Mouse (Mus musculus) adrenal gland, postnatal 4 days (tissue): Measurements from ENCODE around the gene Tomm20l. TPM values are rescaled to one million over a fixed set of nuclear protein-coding genes. Genes with fewer than 3 reads are reported as not detected.

ENCODE experiments used
- DNase-seq, 2 experiments: peaks; one replicate each; pipeline ENCODE4 v3.0.0; 2021 to 2022; ENCODE audit warnings: low spot score in 2 of 2, mixed read lengths in 2 of 2
- total RNA-seq, 2 experiments: library from RNA; stranded (reverse); gene quantifications; 2 replicates each; pipeline ENCODE4 v1.2.3; 2021

Gene Tomm20l
- total RNA-seq, 2 experiments from 2014 or later: 5.3 to 7.3 TPM

GRCm38 (mm10) chr12:71149456-71149855 is 38.2 kb downstream of the Tomm20l start:
- no peak for DNase-seq

DNA sequence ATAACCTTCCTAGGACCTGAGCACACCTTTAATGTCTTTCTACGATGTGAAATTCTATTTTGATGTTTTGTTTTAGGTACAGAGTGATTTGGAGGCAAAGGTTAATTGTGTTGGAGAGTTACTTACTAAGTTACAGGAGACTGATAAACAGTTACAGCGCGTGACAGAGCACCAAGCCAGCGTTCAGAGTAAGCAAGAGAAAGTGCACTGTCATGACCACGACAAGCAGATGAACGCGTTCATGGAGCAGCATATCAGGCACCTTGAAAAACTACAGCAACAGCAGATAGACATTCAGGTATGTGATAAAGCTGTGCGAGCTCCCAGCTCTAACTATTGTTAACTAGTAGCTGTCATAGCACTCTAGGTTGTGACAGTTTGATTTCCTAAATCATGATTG is 38.9 kb downstream of the Tomm20l start:
- DNase-seq: no peak

DNA sequence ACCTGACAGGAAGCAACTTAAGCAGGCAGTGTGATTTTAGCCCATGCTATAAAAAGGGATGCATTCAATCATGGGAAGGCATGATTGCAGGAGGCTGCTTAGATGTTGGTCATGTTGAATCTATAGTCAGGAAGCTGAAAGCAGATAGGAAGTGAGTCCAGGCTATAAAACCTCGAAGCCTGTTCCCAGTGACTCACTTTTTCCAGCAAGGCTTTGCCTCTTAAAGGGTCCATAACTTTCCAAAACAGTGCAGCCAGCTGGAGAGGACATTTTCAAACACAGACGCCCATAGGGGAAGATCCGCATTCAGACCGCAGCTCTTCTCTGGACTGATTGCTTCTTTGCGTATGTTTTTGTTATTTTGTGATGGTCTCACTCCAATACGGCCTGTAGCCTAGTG is 43.8 kb downstream of the Tomm20l start:
- DNase-seq: no peak

GRCm38 (mm10) chr12:71157974-71158373 is 46.7 kb downstream of the Tomm20l start:
- DNase-seq: no peak

DNA sequence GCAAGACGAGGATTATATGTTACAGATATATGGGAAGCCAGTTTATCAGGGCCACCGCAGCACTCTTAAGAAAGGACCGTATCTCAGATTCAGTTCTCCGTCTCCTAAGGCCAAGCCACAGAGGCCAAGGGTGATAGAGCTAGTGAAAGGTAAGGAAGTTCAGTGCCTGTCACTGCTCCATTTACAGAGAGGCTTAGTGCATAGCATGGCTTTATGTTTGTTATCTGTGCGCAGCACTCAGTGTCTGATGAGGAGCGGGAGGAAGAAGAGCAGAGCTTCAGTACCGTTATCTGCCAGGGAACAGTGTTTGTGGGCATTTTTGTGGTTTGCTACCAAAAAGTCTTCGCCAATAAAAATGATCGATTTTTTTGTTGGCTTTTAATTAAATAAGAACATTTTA is 53.2 kb downstream of the Tomm20l start:
- no peak for DNase-seq

- no peak for DNase-seq
These were observed 58.7 kb downstream of the Tomm20l start for GRCm38 (mm10) chr12:71169911-71170310.

Other genes with a start within 250 kb of the Tomm20l start
- gene Actr10, start 173.6 kb upstream of the Tomm20l start, total RNA-seq: 100 to 1,000 TPM; 206 to 212 TPM
- gene Psma3, start 136.8 kb upstream of the Tomm20l start, total RNA-seq: 100 to 1,000 TPM; 326 to 333 TPM
- 10 to 100 TPM; 28.1 to 29.1 TPM for gene Arid4a, start 95.4 kb upstream of the Tomm20l start, total RNA-seq
- gene Timm9, start 25.3 kb downstream of the Tomm20l start, total RNA-seq: 10 to 100 TPM; 53.4 to 55.1 TPM
- 10 to 100 TPM; 13.3 to 15.1 TPM for gene 2700049A03Rik, start 25.4 kb downstream of the Tomm20l start, total RNA-seq
- 10 to 100 TPM; 27.1 to 29.6 TPM for gene Dact1, start 198.5 kb downstream of the Tomm20l start, total RNA-seq